Mouse (Mus musculus): Measurements from ENCODE around the gene Fhl3.

Gene Fhl3

DNA sequence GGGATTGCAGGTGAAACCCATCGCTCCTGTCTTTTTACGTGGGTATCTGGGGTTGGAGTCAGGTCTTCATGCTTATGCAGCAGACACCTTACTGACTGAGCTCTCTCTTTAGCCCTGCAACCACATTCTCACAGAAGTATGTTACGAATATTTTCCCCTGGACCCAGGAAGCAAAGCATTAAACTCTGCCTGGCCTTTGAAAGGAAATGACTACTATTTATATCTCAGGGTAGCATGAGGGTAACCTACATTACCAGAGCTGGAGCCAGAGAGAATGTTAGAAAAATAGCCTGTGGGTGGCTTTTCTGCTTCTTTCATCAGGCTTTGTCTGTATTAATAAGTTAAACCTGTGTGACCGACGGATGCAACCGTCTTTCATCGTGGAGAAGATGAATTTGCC is 55.0 kb downstream of the Fhl3 start:
- no peak for DNase-seq (ENCODE audit: low read depth, low spot score)
